Mouse (Mus musculus): ENCODE data around the gene Swap70. TPM values are rescaled to one million over a fixed set of nuclear protein-coding genes. Genes with fewer than 3 reads are reported as not detected.

Gene Swap70
- polyA plus RNA-seq, 1 experiment from 2014 or later, result 37.0 TPM

- Histone ChIP-seq H3K4me3 (replicated peaks) (no peak overlapping the region), H3K9me3 (no peaks in the 10 kb centered on the region), H3K27ac (0 out of 2 replicates have a peak overlapping the region, but pooled peaks have one; percentile 35), H3K27me3 (no peaks in the 10 kb centered on the region), H3K36me3 (peaks cover 8% of the 10 kb centered on the region; the same call in 1 of the 2 replicates), H3K4me2 (no peak overlapping the region), H3K4me1 (replicated peaks) (peaks cover 12% of the 10 kb centered on the region), H3K9ac (replicated peaks) (no peak overlapping the region)
- WGBS, result 62% methylated on average over 2 of the region's 2 CpGs
- no peak for ATAC-seq (ENCODE audit: insufficient number of reproducible peaks, insufficient read depth, low FRiP score, low TSS enrichment, low read depth)
These were observed 16.4 kb downstream of the Swap70 start for GRCm38 (mm10) chr7:110237837-110238451.

DNA sequence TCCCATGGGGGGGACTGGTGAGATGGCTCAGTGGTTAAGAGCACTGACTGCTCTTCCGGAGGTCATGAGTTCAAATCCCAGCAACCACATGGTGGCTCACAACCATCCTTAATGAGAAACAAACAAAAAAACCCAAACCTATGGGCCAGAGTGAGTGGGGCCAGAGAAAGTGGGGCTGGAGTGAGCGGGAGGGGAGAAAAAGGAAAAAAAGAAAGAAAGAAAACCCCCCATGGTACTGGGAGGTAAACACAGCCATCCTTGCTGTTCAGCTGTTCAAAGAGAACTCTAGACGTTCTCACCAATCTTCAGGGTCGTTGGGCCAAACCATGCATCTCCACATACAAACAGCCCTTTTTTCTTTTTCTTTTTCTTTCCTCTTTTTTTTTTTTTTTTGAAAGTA is 18.1 kb downstream of the Swap70 start:
- no peak overlapping the region for H3K9ac ChIP-seq (replicated peaks)
- no peak overlapping the region for H3K4me2 ChIP-seq
- no peak overlapping the region for H3K27ac ChIP-seq
- no peaks in the 10 kb centered on the region for H3K9me3 ChIP-seq
- no peaks in the 10 kb centered on the region for H3K27me3 ChIP-seq
- no peak overlapping the region for H3K4me3 ChIP-seq (replicated peaks)
- 77% methylated on average over 4 of the region's 4 CpGs for whole genome bisulfite sequencing
- no peak for ATAC-seq (ENCODE audit: insufficient number of reproducible peaks, insufficient read depth, low FRiP score, low TSS enrichment, low read depth)
- 0 out of 2 replicates have a peak, but pooled peaks cover 7% of the 10 kb centered on the region for H3K36me3 ChIP-seq
- peaks cover 12% of the 10 kb centered on the region for H3K4me1 ChIP-seq (replicated peaks)

DNA sequence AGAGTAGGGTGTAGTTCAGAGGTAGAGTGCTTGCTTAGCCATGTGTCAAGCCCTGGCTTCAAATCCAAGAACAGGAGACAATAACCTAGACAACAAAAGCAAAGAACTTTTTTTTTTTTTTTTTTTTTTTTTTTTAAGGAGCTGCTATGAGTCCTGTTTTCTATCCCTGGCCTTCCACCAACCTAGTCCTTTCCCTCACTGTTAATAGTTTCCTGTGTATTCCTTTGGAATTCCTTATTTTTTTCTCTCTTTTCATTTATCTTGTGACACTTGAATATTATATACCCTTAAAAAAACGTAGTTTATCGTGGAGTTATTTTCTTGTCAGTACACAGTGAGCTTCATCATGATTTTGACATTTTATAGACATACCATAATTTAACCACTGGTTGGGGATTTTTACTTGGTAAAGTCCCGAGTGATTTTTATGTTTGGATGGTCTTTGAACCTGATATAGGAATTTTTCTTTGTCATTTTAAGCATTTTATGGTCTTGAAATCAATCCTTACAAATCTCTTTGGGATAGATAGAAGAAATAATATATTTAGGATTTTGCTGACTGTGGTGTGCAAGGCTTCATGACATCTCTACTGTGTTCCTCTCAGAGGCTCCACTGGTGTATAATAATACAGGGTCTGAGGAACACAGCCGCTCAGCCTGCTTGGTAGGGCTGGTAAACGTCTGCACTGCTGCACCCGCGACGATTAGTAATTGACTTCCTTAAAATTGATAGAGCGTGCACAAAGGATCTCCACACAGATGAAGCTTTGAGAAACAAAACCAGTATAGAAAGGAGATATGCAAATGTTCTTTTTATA is 20.2 kb downstream of the Swap70 start:
- Histone ChIP-seq H3K9me3 (no peaks in the 10 kb centered on the region), H3K27ac (no peak overlapping the region), H3K27me3 (no peaks in the 10 kb centered on the region), H3K4me1 (replicated peaks) (peaks cover 12% of the 10 kb centered on the region), H3K9ac (replicated peaks) (no peak overlapping the region), H3K4me3 (replicated peaks) (no peak overlapping the region), H3K36me3 (peaks cover 18% of the 10 kb centered on the region; the same call in 1 of the 2 replicates), H3K4me2 (no peak overlapping the region)
- no peak for ATAC-seq (ENCODE audit: insufficient number of reproducible peaks, insufficient read depth, low FRiP score, low TSS enrichment, low read depth)
- WGBS, result 83% methylated on average over 9 of the region's 9 CpGs

- Histone ChIP-seq H3K4me3 (replicated peaks) (no peak overlapping the region), H3K4me2 (no peak overlapping the region), H3K4me1 (replicated peaks) (peaks cover 9% of the 10 kb centered on the region), H3K36me3 (peaks cover 19% of the 10 kb centered on the region; the same call in 1 of the 2 replicates), H3K9me3 (no peaks in the 10 kb centered on the region), H3K27ac (no peak overlapping the region), H3K9ac (replicated peaks) (no peak overlapping the region), H3K27me3 (no peaks in the 10 kb centered on the region)
- no peak for ATAC-seq (ENCODE audit: insufficient number of reproducible peaks, insufficient read depth, low FRiP score, low TSS enrichment, low read depth)
- 95% methylated on average over 5 of the region's 5 CpGs for WGBS
These were observed 20.7 kb downstream of the Swap70 start for GRCm38 (mm10) chr7:110242290-110242581.

GRCm38 (mm10) chr7:110245128-110245527 is 23.6 kb downstream of the Swap70 start:
- H3K9ac ChIP-seq (replicated peaks), result no peak overlapping the region
- H3K4me1 ChIP-seq (replicated peaks), result no peaks in the 10 kb centered on the region
- no peaks in the 10 kb centered on the region for H3K27me3 ChIP-seq
- no peak for ATAC-seq (ENCODE audit: insufficient number of reproducible peaks, insufficient read depth, low FRiP score, low TSS enrichment, low read depth)
- H3K4me3 ChIP-seq (replicated peaks), result no peak overlapping the region
- 94% methylated on average over 9 of the region's 9 CpGs for WGBS
- no peaks in the 10 kb centered on the region for H3K9me3 ChIP-seq
- H3K27ac ChIP-seq, result no peak overlapping the region
- peaks cover 19% of the 10 kb centered on the region; the same call in 1 of the 2 replicates for H3K36me3 ChIP-seq
- no peak overlapping the region for H3K4me2 ChIP-seq

GRCm38 (mm10) chr7:110246526-110246925 is 25.0 kb downstream of the Swap70 start:
- H3K4me2 ChIP-seq, result no peak overlapping the region
- H3K4me1 ChIP-seq (replicated peaks), result no peaks in the 10 kb centered on the region
- no peaks in the 10 kb centered on the region for H3K9me3 ChIP-seq
- no peaks in the 10 kb centered on the region for H3K27me3 ChIP-seq
- peaks cover 19% of the 10 kb centered on the region; the same call in 1 of the 2 replicates for H3K36me3 ChIP-seq
- ATAC-seq (ENCODE audit: insufficient number of reproducible peaks, insufficient read depth, low FRiP score, low TSS enrichment, low read depth), result no peak
- 92% methylated on average over 9 of the region's 9 CpGs for WGBS
- no peak overlapping the region for H3K4me3 ChIP-seq (replicated peaks)
- no peak overlapping the region for H3K9ac ChIP-seq (replicated peaks)
- H3K27ac ChIP-seq, result peak overlapping the region; percentile 17; the same call in 1 of the 2 replicates

DNA sequence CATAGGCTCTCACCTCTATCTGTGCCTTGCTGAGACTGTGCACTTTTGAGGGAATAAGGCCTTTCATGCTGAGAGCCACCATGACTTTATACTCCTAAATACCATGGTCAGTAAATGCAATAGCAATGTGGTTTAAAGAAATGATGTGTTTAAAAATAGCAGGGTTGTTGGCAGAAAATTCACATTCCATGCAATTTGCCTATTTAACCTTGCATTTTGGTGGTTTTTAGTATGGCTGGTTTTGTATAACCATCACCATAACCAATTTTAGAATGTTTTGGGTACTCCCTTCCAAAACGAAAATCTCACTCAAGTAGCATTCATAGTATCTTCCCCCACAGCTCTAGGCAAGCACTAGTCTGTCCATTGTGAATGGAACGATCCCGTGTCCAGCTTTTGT is 26.3 kb downstream of the Swap70 start:
- ATAC-seq (ENCODE audit: insufficient number of reproducible peaks, insufficient read depth, low FRiP score, low TSS enrichment, low read depth), result no peak

GRCm38 (mm10) chr7:110248677-110249076 is 27.2 kb downstream of the Swap70 start:
- no peak overlapping the region for H3K4me2 ChIP-seq
- H3K4me1 ChIP-seq (replicated peaks), result no peaks in the 10 kb centered on the region
- no peak for ATAC-seq (ENCODE audit: insufficient number of reproducible peaks, insufficient read depth, low FRiP score, low TSS enrichment, low read depth)
- no peak overlapping the region for H3K9ac ChIP-seq (replicated peaks)
- no peak overlapping the region for H3K4me3 ChIP-seq (replicated peaks)
- H3K27ac ChIP-seq, result 0 out of 2 replicates have a peak overlapping the region, but pooled peaks have one; percentile 23
- 90% methylated on average over 4 of the region's 4 CpGs for WGBS
- H3K9me3 ChIP-seq, result no peaks in the 10 kb centered on the region
- peaks cover 33% of the 10 kb centered on the region for H3K36me3 ChIP-seq
- H3K27me3 ChIP-seq, result no peaks in the 10 kb centered on the region

More for the DNA sequence above, 26.3 kb downstream of the Swap70 start:
- Histone ChIP-seq H3K27ac (no peak overlapping the region), H3K27me3 (no peaks in the 10 kb centered on the region), H3K36me3 (peaks cover 25% of the 10 kb centered on the region), H3K9ac (replicated peaks) (no peak overlapping the region), H3K9me3 (no peaks in the 10 kb centered on the region), H3K4me2 (no peak overlapping the region), H3K4me3 (replicated peaks) (no peak overlapping the region), H3K4me1 (replicated peaks) (no peaks in the 10 kb centered on the region)
- 96% methylated on average over 3 of the region's 3 CpGs for WGBS

DNA sequence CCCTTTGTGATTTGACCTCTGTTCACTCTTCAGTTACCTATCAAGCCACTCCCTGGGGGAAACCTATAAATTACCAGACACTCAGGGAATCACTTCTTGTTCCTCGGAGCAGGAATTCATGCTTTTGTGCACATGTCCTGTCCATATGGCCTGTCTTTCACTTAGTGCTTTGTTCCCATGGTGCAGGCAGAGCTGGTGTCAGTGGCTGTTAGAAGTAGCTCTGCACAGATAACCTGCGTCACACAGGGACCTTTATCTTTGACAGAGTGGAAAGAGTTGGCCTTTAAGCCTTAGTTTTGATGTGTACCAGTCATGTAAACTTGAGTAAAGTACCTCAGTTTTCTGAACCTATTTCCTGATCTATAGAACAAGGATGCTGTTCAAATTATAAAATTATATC is 32.4 kb downstream of the Swap70 start:
- Histone ChIP-seq H3K4me3 (replicated peaks) (no peak overlapping the region), H3K4me2 (no peak overlapping the region), H3K9me3 (no peaks in the 10 kb centered on the region), H3K4me1 (replicated peaks) (no peaks in the 10 kb centered on the region), H3K9ac (replicated peaks) (no peak overlapping the region), H3K27me3 (no peaks in the 10 kb centered on the region), H3K36me3 (peaks cover 25% of the 10 kb centered on the region), H3K27ac (no peak overlapping the region)
- no peak for ATAC-seq (ENCODE audit: insufficient number of reproducible peaks, insufficient read depth, low FRiP score, low TSS enrichment, low read depth)
- 66% methylated on average over 2 of the region's 2 CpGs for WGBS

DNA sequence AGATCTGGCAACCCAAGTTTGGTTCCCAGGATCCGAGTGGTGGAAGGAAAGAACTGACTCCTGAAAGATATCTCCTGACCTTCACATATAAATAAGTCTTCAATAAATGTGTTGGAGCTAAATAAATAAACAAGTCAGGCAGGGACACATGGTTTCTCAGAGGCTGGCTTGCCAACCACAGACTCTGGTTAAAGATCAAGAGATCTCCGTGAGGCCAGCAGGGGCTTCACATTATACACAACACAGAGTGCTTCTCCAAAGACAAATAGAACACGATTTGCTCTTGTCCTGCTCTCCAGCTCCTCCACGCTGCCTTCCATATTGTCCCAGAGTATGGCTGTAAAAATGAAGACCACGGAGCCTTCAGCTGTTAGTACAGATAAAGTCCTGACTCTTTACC is 32.9 kb downstream of the Swap70 start:
- WGBS, result 91% methylated on average over 5 of the region's 5 CpGs
- H3K4me3 ChIP-seq (replicated peaks), result no peak overlapping the region

GRCm38 (mm10) chr7:110257059-110257458 is 35.5 kb downstream of the Swap70 start:
- Histone ChIP-seq H3K9me3 (no peaks in the 10 kb centered on the region), H3K36me3 (peaks cover 25% of the 10 kb centered on the region), H3K4me1 (replicated peaks) (no peaks in the 10 kb centered on the region), H3K27me3 (no peaks in the 10 kb centered on the region), H3K4me2 (no peak overlapping the region), H3K4me3 (replicated peaks) (no peak overlapping the region), H3K27ac (no peak overlapping the region), H3K9ac (replicated peaks) (no peak overlapping the region)
- whole genome bisulfite sequencing, result 85% methylated on average over 2 of the region's 2 CpGs
- ATAC-seq (ENCODE audit: insufficient number of reproducible peaks, insufficient read depth, low FRiP score, low TSS enrichment, low read depth), result no peak

More for the DNA sequence above, 32.9 kb downstream of the Swap70 start:
- Histone ChIP-seq H3K9me3 (no peaks in the 10 kb centered on the region), H3K9ac (replicated peaks) (no peak overlapping the region), H3K27me3 (no peaks in the 10 kb centered on the region), H3K36me3 (peaks cover 25% of the 10 kb centered on the region), H3K4me2 (no peak overlapping the region), H3K27ac (no peak overlapping the region), H3K4me1 (replicated peaks) (no peaks in the 10 kb centered on the region)
- no peak for ATAC-seq (ENCODE audit: insufficient number of reproducible peaks, insufficient read depth, low FRiP score, low TSS enrichment, low read depth)
